Mouse (Mus musculus): ENCODE data around the gene Prrt3.
A peak's percentile ranks its signal among the peaks of the same experiment; 100 is the strongest.

Gene Prrt3

GRCm38 (mm10) chr6:113501388-113502084 is at the start of gene Prrt3:
TSS of gene Prrt3 (minus strand) at chr6:113501931.
- DNase-seq (ENCODE audit: low spot score) = no peak

- no peak for DNase-seq (ENCODE audit: low spot score)
Measured at GRCm38 (mm10) chr6:113543906-113544481, 42.3 kb upstream of the Prrt3 start.

- DNase-seq (ENCODE audit: low spot score) = no peak
Measured at GRCm38 (mm10) chr6:113541610-113542009, 39.9 kb upstream of the Prrt3 start.

GRCm38 (mm10) chr6:113534886-113535285 is 33.2 kb upstream of the Prrt3 start:
- peak; percentile 63 for DNase-seq (ENCODE audit: low spot score)

- no peak for DNase-seq (ENCODE audit: low spot score)
Measured at GRCm38 (mm10) chr6:113531840-113532404, 30.2 kb upstream of the Prrt3 start.

- DNase-seq (ENCODE audit: low spot score) = peak; percentile 90
Measured at GRCm38 (mm10) chr6:113530932-113531839, 29.5 kb upstream of the Prrt3 start, which contains the start of the genes Emc3 and Fancd2. TSS of gene Emc3 (minus strand) at chr6:113531652. TSS of gene Fancd2 (plus strand) at chr6:113531682.

GRCm38 (mm10) chr6:113523420-113523819 is 21.7 kb upstream of the Prrt3 start:
- DNase-seq (ENCODE audit: low spot score) = no peak

GRCm38 (mm10) chr6:113522310-113522709 is 20.6 kb upstream of the Prrt3 start:
- DNase-seq (ENCODE audit: low spot score) = no peak

- no peak for DNase-seq (ENCODE audit: low spot score)
Measured at GRCm38 (mm10) chr6:113517434-113518080, 15.8 kb upstream of the Prrt3 start.

- DNase-seq (ENCODE audit: low spot score) = no peak
Measured at GRCm38 (mm10) chr6:113514600-113514999, 12.9 kb upstream of the Prrt3 start.

- no peak for DNase-seq (ENCODE audit: low spot score)
Measured at GRCm38 (mm10) chr6:113513944-113514343, 12.2 kb upstream of the Prrt3 start.

- no peak for DNase-seq (ENCODE audit: low spot score)
Measured at GRCm38 (mm10) chr6:113508947-113509280, 7.2 kb upstream of the Prrt3 start.

- DNase-seq (ENCODE audit: low spot score) = no peak
Measured at GRCm38 (mm10) chr6:113508272-113508946, 6.7 kb upstream of the Prrt3 start.

GRCm38 (mm10) chr6:113507130-113507529 is 5.4 kb upstream of the Prrt3 start:
- DNase-seq (ENCODE audit: low spot score) = no peak

GRCm38 (mm10) chr6:113505689-113506088 is 4.0 kb upstream of the Prrt3 start:
- DNase-seq (ENCODE audit: low spot score) = no peak

- no peak for DNase-seq (ENCODE audit: low spot score)
Measured at GRCm38 (mm10) chr6:113502801-113503200, 1.1 kb upstream of the Prrt3 start.

- DNase-seq (ENCODE audit: low spot score) = no peak
Measured at GRCm38 (mm10) chr6:113499346-113499745, 2.4 kb downstream of the Prrt3 start.

- no peak for DNase-seq (ENCODE audit: low spot score)
Measured at GRCm38 (mm10) chr6:113495071-113495675, 6.6 kb downstream of the Prrt3 start.

- DNase-seq (ENCODE audit: low spot score) = peak; percentile 87
Measured at GRCm38 (mm10) chr6:113494258-113494788, 7.4 kb downstream of the Prrt3 start.

GRCm38 (mm10) chr6:113492101-113492864 is 9.4 kb downstream of the Prrt3 start:
- no peak for DNase-seq (ENCODE audit: low spot score)
